Mouse (Mus musculus): ENCODE data around the gene Ercc8.

DNA sequence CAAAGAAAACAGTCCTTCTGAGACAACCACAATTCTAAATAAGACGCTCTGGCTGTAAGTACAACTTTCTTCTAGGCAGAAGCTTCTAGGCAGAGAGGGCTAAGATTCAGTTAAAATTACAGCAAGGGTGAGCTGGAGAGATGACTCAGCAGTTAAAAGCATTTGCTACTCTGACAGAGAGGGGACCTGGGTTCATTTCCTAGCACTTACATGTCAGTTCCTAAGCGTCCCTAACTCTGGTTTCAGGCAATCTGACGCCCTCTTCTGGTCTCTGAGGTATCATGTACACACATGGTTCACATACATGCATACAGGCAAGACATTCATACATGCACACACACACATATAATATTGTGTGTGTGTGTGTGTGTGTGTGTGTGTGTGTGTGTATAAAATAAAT, 27.0 kb downstream of the Ercc8 start:
- TF ChIP-seq CTCF (IDR thresholded peaks at IDR 0.05; ENCODE audit: low read depth, low read length), result no peak
- TF ChIP-seq POLR2A (IDR thresholded peaks at IDR 0.05; ENCODE audit: insufficient read depth, low read length), result no peak
